Comparison of ENCODE assay signal across 8 mouse cellular contexts in the genomic region with DNA sequence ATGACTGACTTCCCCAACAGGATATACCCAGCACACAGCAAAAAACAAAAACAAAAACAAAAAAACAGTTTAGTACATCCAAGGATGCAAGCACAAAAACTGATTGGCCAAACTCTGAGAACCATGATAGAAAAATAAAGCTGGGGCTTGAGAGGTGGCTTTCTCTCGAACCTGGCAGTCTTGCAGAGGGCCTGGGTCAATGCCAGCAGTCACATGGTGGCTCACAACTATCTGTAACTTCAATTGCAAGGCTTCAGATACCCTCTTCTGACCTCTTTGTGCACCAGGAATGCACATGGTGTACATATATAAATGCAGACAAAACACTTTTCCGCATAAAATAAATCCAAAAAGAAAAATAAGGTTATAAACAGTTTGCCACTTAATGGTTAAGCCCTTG. TPM values are rescaled to one million over a fixed set of nuclear protein-coding genes. Genes with fewer than 3 reads are reported as not detected.
DNase-seq lines count a peak whose midpoint lies in the region; ATAC-seq lines count a peak whose summit lies in the region.

No protein-coding gene starts in this region.

- no peak overlapping the region for H3K27ac ChIP-seq in liver, embryonic 11.5 days (ENCODE audit: low read depth, low read length)
- no peak overlapping the region for H3K27ac ChIP-seq in hindbrain, embryonic 12.5 days
- no peak overlapping the region for H3K27ac ChIP-seq in midbrain, embryonic 12.5 days (replicated peaks)

- 57% methylated on average over 2 of the region's 2 CpGs for WGBS in liver, embryonic 11.5 days
- 79% methylated on average over 2 of the region's 2 CpGs for WGBS in hindbrain, embryonic 12.5 days
- 70% methylated on average over 2 of the region's 2 CpGs for WGBS in midbrain, embryonic 12.5 days

- H3K4me1 ChIP-seq in liver, embryonic 11.5 days (replicated peaks; ENCODE audit: control insufficient read depth, insufficient read depth, low read length): peaks cover 14% of the 10 kb centered on the region
- H3K4me1 ChIP-seq in hindbrain, embryonic 12.5 days: peaks cover 23% of the 10 kb centered on the region
- peaks cover 24% of the 10 kb centered on the region for H3K4me1 ChIP-seq in midbrain, embryonic 12.5 days

- no peaks in the 10 kb centered on the region for H3K36me3 ChIP-seq in liver, embryonic 11.5 days (ENCODE audit: control insufficient read depth, insufficient read depth, low read length)
- no peaks in the 10 kb centered on the region for H3K36me3 ChIP-seq in hindbrain, embryonic 12.5 days
- no peaks in the 10 kb centered on the region for H3K36me3 ChIP-seq in midbrain, embryonic 12.5 days

- H3K9ac ChIP-seq in liver, embryonic 11.5 days (ENCODE audit: low read depth, low read length): peak overlapping the region; percentile 98
- H3K9ac ChIP-seq in hindbrain, embryonic 12.5 days: no peak overlapping the region
- H3K9ac ChIP-seq in midbrain, embryonic 12.5 days (replicated peaks): no peak overlapping the region

- H3K9me3 ChIP-seq in liver, embryonic 11.5 days (ENCODE audit: control insufficient read depth, low read length): no peaks in the 10 kb centered on the region
- no peaks in the 10 kb centered on the region for H3K9me3 ChIP-seq in hindbrain, embryonic 12.5 days (replicated peaks)
- no peaks in the 10 kb centered on the region for H3K9me3 ChIP-seq in midbrain, embryonic 12.5 days

- no peaks in the 10 kb centered on the region for H3K27me3 ChIP-seq in liver, embryonic 11.5 days (replicated peaks; ENCODE audit: control insufficient read depth, insufficient read depth, low read length)
- H3K27me3 ChIP-seq in hindbrain, embryonic 12.5 days: no peaks in the 10 kb centered on the region
- H3K27me3 ChIP-seq in midbrain, embryonic 12.5 days: no peaks in the 10 kb centered on the region; the same call in 1 of the 2 replicates

- ATAC-seq in liver, embryonic 11.5 days (replicated peaks; ENCODE audit: low FRiP score): no peak
- no peak for ATAC-seq in hindbrain, embryonic 12.5 days (ENCODE audit: low FRiP score)
- no peak for ATAC-seq in midbrain, embryonic 12.5 days (ENCODE audit: low FRiP score, low read depth)

- H3K4me2 ChIP-seq in liver, embryonic 11.5 days: peak overlapping the region; percentile 73
- peak overlapping the region; percentile 93 for H3K4me2 ChIP-seq in hindbrain, embryonic 12.5 days (replicated peaks)
- H3K4me2 ChIP-seq in midbrain, embryonic 12.5 days (replicated peaks): peak overlapping the region; percentile 93

- DNase-seq in adrenal gland, postnatal 10 days: peak; percentile 58
- DNase-seq in adrenal gland, postnatal 4 days (ENCODE audit: low spot score in 2 of 2): no peak
- no peak for DNase-seq in liver, embryonic 11.5 days (ENCODE audit: low spot score)
- no peak for DNase-seq in liver
- no peak for DNase-seq in frontal cortex, postnatal 14 days (ENCODE audit: low spot score in 2 of 2)
- no peak for DNase-seq in yolk sac, embryonic 10.5 days (ENCODE audit: low spot score)

- H3K4me3 ChIP-seq in liver, embryonic 11.5 days (ENCODE audit: low read depth, low read length): peak overlapping the region; percentile 89; the same call in 1 of the 2 replicates
- no peak overlapping the region for H3K4me3 ChIP-seq in hindbrain, embryonic 12.5 days
- H3K4me3 ChIP-seq in midbrain, embryonic 12.5 days: 0 out of 2 replicates have a peak overlapping the region, but pooled peaks have one; percentile 85

RNA-seq across cellular contexts. Expression of a gene that starts 1.0 kb away (rescaled TPM):
- total RNA-seq in adrenal gland, postnatal 10 days (2021): 10 to 100 TPM; 21.8 to 24.7 TPM
- total RNA-seq in adrenal gland, postnatal 4 days (2021): 10 to 100 TPM; 19.4 to 23.3 TPM
- 80.2 and 83.8 TPM in 2 replicates for polyA plus RNA-seq in liver, embryonic 11.5 days (2014; fragmentation: Nextera tagmentation; extraction: Ambion mirVana)
- 53.6 and 58.5 TPM in 2 replicates for polyA plus RNA-seq in hindbrain, embryonic 12.5 days (2016; fragmentation: Nextera tagmentation; extraction: Ambion mirVana)
- polyA plus RNA-seq in midbrain, embryonic 12.5 days (2016; fragmentation: Nextera tagmentation; extraction: Ambion mirVana): 58.3 and 63.8 TPM in 2 replicates

RNA-seq across cellular contexts. Expression of a gene that starts 11.8 kb away (rescaled TPM):
- total RNA-seq in adrenal gland, postnatal 10 days (2021): 10 to 100 TPM; 16.5 to 18.7 TPM
- 10 to 100 TPM; 19.8 to 26.8 TPM for total RNA-seq in adrenal gland, postnatal 4 days (2021)
- 25.4 and 26.8 TPM in 2 replicates for polyA plus RNA-seq in liver, embryonic 11.5 days (2014; fragmentation: Nextera tagmentation; extraction: Ambion mirVana)
- polyA plus RNA-seq in hindbrain, embryonic 12.5 days (2016; fragmentation: Nextera tagmentation; extraction: Ambion mirVana): 41.3 and 43.3 TPM in 2 replicates
- 44.8 and 46.4 TPM in 2 replicates for polyA plus RNA-seq in midbrain, embryonic 12.5 days (2016; fragmentation: Nextera tagmentation; extraction: Ambion mirVana)

RNA-seq across cellular contexts. Expression of a gene that starts 30.0 kb away (rescaled TPM):
- 1 to 10 TPM; 1.2 to 3.7 TPM for total RNA-seq in adrenal gland, postnatal 10 days (2021)
- 1 to 10 TPM; 4.3 to 6.6 TPM for total RNA-seq in adrenal gland, postnatal 4 days (2021)
- polyA plus RNA-seq in liver, embryonic 11.5 days (2014; fragmentation: Nextera tagmentation; extraction: Ambion mirVana): 0.75 and 1.5 TPM in 2 replicates
- polyA plus RNA-seq in hindbrain, embryonic 12.5 days (2016; fragmentation: Nextera tagmentation; extraction: Ambion mirVana): 0.96 and 1.5 TPM in 2 replicates
- 0.42 and 1.5 TPM in 2 replicates for polyA plus RNA-seq in midbrain, embryonic 12.5 days (2016; fragmentation: Nextera tagmentation; extraction: Ambion mirVana)

RNA-seq across cellular contexts. Expression of a gene that starts 56.2 kb away (rescaled TPM):
- total RNA-seq in adrenal gland, postnatal 10 days (2021): 10 to 100 TPM; 35.3 to 43.3 TPM
- 10 to 100 TPM; 40.3 to 45.8 TPM for total RNA-seq in adrenal gland, postnatal 4 days (2021)
- polyA plus RNA-seq in liver, embryonic 11.5 days (2014; fragmentation: Nextera tagmentation; extraction: Ambion mirVana): 80.1 and 89.3 TPM in 2 replicates
- 80.1 and 80.6 TPM in 2 replicates for polyA plus RNA-seq in hindbrain, embryonic 12.5 days (2016; fragmentation: Nextera tagmentation; extraction: Ambion mirVana)
- polyA plus RNA-seq in midbrain, embryonic 12.5 days (2016; fragmentation: Nextera tagmentation; extraction: Ambion mirVana): 79.2 and 80.6 TPM in 2 replicates
